Mouse (Mus musculus) brain, embryonic 14.5 days (tissue): Measurements from ENCODE around the gene Ccl1. TPM values are rescaled to one million over a fixed set of nuclear protein-coding genes. Genes with fewer than 3 reads are reported as not detected.
A peak's percentile ranks its signal among the peaks of the same experiment; 100 is the strongest.

Experiments
- DNase-seq: peaks from one replicate; pipeline ENCODE4 v3.0.0-alpha.2; 2011; ENCODE audit warnings: low read depth
- CTCF ChIP-seq: fragments of 200-500 bp; IDR thresholded peaks from 2 replicates; pipeline ENCODE4 v1.5.1; 2012; ENCODE audit warnings: inconsistent platforms, mild to moderate bottlenecking, moderate library complexity, borderline replicate concordance; ENCODE audit not compliant: insufficient read depth, insufficient read length; ENCODE audit errors: extremely low read depth
- POLR2A ChIP-seq: fragments of 200-500 bp; IDR thresholded peaks from 2 replicates; pipeline ENCODE4 v1.6.1; 2012; ENCODE audit warnings: mild to moderate bottlenecking, inconsistent platforms, borderline replicate concordance; ENCODE audit not compliant: poor library complexity, insufficient read depth, insufficient read length, severe bottlenecking; ENCODE audit errors: extremely low read depth
- polyA plus RNA-seq: library from polyadenylated mRNA; depleted of rRNA; stranded (reverse); fragments of >200 nt; gene quantifications from 2 replicates; pipeline ENCODE4 v1.2.3, GENCODE M21; 2012

Ccl1 gene
- polyA plus RNA-seq, 1 experiment = not detected

- TF ChIP-seq CTCF (peak; percentile 92), POLR2A (no peak)
- DNase-seq = peak; percentile 92
Measured at GRCm38 (mm10) chr11:82235551-82236207, 69.8 kb downstream of the Ccl1 start.

DNA sequence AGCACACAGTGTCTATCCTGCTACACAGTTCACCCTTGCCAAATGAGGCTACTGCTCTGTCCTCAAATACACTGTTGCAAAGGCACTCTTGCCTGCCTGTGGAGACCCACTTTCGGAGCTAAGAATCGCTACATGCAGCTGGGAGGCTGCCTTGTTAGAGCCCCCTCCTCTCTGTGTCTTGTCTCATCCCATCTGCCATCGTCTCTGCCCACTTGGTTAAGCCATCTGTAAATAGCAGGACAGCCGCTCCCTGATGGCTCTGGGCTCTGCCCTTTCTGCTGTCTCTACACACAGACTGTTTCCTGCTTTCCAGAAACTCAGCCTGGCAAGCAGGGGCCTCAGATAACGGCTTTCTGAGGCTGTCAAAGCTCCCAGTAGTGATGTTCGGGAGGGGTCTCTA is 71.5 kb downstream of the Ccl1 start:
- TF ChIP-seq CTCF = no peak
- no peak for TF ChIP-seq POLR2A

GRCm38 (mm10) chr11:82226976-82227375 is 78.5 kb downstream of the Ccl1 start:
- TF ChIP-seq CTCF = no peak
- peak; percentile 51 for DNase-seq

More for the DNA sequence above, 71.5 kb downstream of the Ccl1 start:
- no peak for DNase-seq

DNA sequence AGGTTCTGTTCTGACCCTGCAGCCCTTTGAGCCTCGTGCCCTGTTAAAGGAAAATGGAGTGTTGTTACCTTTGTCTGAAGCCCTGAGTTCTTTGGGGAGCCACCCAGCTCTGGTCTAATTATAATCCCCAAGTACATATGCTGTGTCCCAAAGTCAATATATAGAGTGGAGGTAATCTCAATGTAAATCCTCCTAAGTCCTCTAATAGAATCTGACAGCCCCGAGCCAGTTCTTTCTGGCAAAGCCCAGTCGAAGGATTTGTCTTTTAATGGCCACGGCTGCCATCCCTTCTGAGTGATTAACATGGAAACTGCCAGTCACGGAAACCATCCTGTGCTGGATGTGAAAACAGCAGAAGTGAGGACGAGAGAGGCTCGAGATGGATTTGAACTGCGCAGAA is 79.6 kb downstream of the Ccl1 start:
- no peak for TF ChIP-seq CTCF
- DNase-seq = peak; percentile 48

DNA sequence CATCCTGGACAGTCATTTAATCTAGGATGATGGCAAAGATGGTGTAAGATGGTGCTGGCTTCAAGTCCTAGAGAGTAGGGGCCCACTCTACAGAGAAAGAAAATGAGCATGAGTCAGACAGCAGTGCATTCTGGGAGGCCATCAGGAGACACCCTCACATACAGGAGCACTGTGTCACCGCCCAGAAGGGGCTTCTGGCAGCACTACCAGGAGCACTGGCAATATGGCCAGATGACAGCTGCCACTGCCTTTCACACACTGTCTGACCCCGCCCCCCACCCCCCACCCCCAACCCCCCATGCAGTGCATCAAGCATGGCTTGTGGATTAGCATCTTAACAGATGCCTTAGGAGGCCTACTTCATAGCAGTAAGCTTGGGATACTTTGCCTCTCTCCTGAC is 89.0 kb downstream of the Ccl1 start:
- TF ChIP-seq CTCF = no peak
- no peak for TF ChIP-seq POLR2A
- peak; percentile 34 for DNase-seq

DNA sequence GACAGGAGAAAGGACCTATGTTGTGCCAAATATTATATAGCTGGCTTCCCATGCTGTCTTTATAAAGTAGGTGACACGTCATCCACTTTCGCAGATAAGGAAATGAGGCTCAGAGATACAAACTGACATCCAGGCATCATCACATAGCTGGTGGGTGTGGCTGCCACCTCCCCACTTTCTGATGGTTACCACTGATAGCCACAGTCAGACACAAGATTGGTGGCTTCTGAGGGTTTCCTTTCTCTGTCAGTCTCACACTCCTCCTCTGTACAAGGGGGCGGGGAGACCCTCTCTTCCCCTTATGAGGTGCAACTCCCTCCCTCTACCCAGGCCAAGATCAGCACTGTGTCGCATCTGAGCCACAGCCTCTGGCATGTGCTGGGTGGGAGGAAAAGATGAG is 91.1 kb downstream of the Ccl1 start:
- no peak for DNase-seq
- no peak for TF ChIP-seq CTCF
- TF ChIP-seq POLR2A = no peak

DNA sequence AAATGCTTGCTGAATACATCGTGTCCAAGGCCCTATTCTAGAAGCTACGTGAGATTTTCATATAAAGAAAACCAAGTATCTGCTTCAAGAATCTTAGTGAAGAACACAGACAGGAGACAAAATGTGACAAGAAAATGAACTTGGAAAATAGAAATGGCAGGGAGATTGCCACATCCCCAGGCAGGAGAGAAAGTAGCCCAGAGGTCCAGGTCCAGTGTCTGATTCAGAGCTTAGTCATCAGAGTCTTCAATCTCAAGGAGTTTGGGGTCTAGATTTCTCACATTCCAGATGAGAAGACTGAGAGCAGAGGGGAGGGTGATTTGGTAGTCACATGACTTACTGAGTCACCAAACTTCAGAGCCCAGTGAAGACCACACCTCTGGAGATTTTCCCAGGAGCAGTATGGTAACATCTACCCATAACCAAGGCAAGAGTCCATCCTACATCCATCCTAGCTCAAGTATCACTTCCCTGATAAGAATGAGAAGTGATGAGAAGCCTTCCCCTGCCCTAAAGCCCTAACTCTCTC is 98.5 kb downstream of the Ccl1 start:
- DNase-seq = no peak
- TF ChIP-seq POLR2A (no peak), CTCF (no peak)

- no peak for DNase-seq
- TF ChIP-seq CTCF (no peak), POLR2A (no peak)
Measured at GRCm38 (mm10) chr11:82205221-82205620, 100.3 kb downstream of the Ccl1 start.

DNA sequence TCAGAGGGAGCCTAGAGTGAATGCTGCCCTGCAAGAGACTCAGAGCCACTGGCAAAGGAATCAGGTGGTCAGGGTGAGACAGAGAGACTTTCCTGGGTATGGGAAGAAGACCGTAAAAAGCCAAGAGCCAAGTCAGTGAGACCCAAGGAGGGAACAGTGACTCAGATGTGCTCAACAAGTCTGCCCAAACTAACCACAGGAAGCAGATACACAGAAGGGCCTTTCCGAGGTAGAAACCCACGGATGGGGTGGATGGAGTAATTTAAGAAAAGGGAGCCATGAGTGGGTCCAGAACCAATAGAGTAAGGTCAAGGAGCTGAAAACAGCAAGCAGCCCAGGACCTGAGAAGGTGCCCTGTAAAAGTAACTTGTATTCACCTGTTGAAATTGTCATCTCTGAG is 101.8 kb downstream of the Ccl1 start:
- DNase-seq = no peak
- no peak for TF ChIP-seq CTCF
- no peak for TF ChIP-seq POLR2A

DNA sequence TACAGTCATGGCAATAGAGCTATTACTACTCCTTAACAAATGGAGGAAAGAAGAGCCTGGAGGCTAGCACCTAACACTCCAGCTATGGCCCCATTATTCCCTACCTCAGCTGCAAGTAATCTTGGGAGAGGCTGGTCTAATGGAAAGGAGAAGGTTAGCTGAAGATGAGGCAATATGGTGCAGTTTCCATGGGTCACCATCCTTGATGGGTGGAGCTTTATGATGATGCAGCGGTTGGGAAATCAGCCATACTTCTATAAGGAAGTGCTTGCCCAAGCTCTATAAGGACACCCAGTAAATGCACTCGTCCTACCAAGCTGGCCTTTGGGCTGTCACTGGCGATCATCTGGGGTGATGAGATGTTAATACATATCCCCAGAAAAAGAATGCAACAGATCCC is 107.7 kb downstream of the Ccl1 start:
- no peak for DNase-seq
- no peak for TF ChIP-seq POLR2A
- TF ChIP-seq CTCF = no peak

DNA sequence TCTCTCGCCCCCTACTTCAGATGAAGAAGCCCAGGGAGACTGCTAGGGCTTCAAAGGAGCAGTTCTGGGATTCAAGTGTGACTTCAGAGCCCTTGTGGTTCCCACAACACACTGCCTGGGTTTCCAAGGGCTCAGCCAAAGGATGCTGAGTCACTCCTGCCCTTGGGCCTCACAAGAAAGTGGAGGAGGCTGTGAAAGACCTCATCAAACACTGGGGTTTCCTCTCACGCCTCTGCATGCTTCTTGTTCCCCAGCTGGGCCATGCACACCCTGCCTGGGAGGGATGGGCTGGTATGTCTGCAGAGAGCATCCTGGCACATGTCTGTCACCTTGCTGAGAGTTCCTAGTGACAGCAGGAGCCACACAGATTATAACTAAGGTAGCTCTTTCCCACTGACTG is 110.5 kb downstream of the Ccl1 start:
- TF ChIP-seq POLR2A (no peak), CTCF (no peak)
- no peak for DNase-seq

DNA sequence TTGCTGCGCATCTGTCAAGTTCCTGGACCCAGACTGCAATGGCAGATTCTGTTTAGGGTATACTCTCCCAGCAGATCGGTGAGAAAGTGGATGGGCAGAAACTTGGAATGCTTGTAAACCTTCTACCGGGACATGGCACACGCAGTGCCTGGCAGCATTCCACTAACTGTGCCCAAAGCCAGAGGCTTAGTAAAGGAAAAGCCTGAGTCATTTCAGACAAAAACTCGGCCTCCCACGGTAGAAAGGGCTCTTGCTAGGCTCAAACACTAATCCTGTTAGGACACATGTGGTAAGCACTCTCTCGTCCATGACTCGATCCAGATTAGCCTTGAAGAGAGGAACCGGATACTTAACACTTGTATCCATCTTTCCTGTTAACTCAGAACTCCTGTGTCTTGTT is 111.7 kb downstream of the Ccl1 start:
- DNase-seq = peak; percentile 57
- TF ChIP-seq CTCF = no peak
- no peak for TF ChIP-seq POLR2A
